Mouse (Mus musculus): ENCODE data around the gene Ppia. TPM values are rescaled to one million over a fixed set of nuclear protein-coding genes. Genes with fewer than 3 reads are reported as not detected.
A peak's percentile ranks its signal among the peaks of the same experiment; 100 is the strongest.
"Not testable (repeated sequence)": the region's sequence is repeated elsewhere in the genome, so short reads cannot be mapped to it uniquely, and the experiment has no call there.

Gene Ppia
- 2,015 and 2,091 TPM in 2 replicates for total RNA-seq (2017)

- peak; percentile 64 for ATAC-seq (replicated peaks; ENCODE audit: low read depth, poor library complexity, severe bottlenecking)
Measured at GRCm38 (mm10) chr11:6414751-6415550, at the start of gene Ppia. Ppia (plus strand) TSS chr11:6415443.

GRCm38 (mm10) chr11:6365885-6366284, 49.4 kb upstream of the Ppia start:
- peak; percentile 100 for ATAC-seq (replicated peaks; ENCODE audit: low read depth, poor library complexity, severe bottlenecking)

GRCm38 (mm10) chr11:6366434-6366833, 48.8 kb upstream of the Ppia start:
- ATAC-seq (replicated peaks; ENCODE audit: low read depth, poor library complexity, severe bottlenecking), result no peak

- no peak for ATAC-seq (replicated peaks; ENCODE audit: low read depth, poor library complexity, severe bottlenecking)
Measured at GRCm38 (mm10) chr11:6367156-6367555, 48.1 kb upstream of the Ppia start.

- ATAC-seq (replicated peaks; ENCODE audit: low read depth, poor library complexity, severe bottlenecking), result not testable (repeated sequence)
Measured at GRCm38 (mm10) chr11:6367986-6368385, 47.3 kb upstream of the Ppia start.

- ATAC-seq (replicated peaks; ENCODE audit: low read depth, poor library complexity, severe bottlenecking), result no peak
Measured at GRCm38 (mm10) chr11:6371376-6372155, 43.7 kb upstream of the Ppia start.

GRCm38 (mm10) chr11:6372784-6373183, 42.5 kb upstream of the Ppia start:
- ATAC-seq (replicated peaks; ENCODE audit: low read depth, poor library complexity, severe bottlenecking), result no peak

- ATAC-seq (replicated peaks; ENCODE audit: low read depth, poor library complexity, severe bottlenecking), result no peak
Measured at GRCm38 (mm10) chr11:6380916-6381315, 34.3 kb upstream of the Ppia start.

- no peak for ATAC-seq (replicated peaks; ENCODE audit: low read depth, poor library complexity, severe bottlenecking)
Measured at GRCm38 (mm10) chr11:6388126-6388725, 27.0 kb upstream of the Ppia start.

- peak; percentile 76 for ATAC-seq (replicated peaks; ENCODE audit: low read depth, poor library complexity, severe bottlenecking)
Measured at GRCm38 (mm10) chr11:6388726-6389413, 26.4 kb upstream of the Ppia start, which contains the start of gene Zmiz2. Zmiz2 (plus strand) TSS chr11:6389074.

GRCm38 (mm10) chr11:6389483-6389921, 25.7 kb upstream of the Ppia start:
- ATAC-seq (replicated peaks; ENCODE audit: low read depth, poor library complexity, severe bottlenecking), result no peak

- no peak for ATAC-seq (replicated peaks; ENCODE audit: low read depth, poor library complexity, severe bottlenecking)
Measured at GRCm38 (mm10) chr11:6390376-6391053, 24.7 kb upstream of the Ppia start.

- ATAC-seq (replicated peaks; ENCODE audit: low read depth, poor library complexity, severe bottlenecking), result peak; percentile 27
Measured at GRCm38 (mm10) chr11:6391516-6392276, 23.5 kb upstream of the Ppia start.

GRCm38 (mm10) chr11:6392857-6393256, 22.4 kb upstream of the Ppia start:
- ATAC-seq (replicated peaks; ENCODE audit: low read depth, poor library complexity, severe bottlenecking), result no peak

- ATAC-seq (replicated peaks; ENCODE audit: low read depth, poor library complexity, severe bottlenecking), result no peak
Measured at GRCm38 (mm10) chr11:6393866-6394265, 21.4 kb upstream of the Ppia start.

GRCm38 (mm10) chr11:6395565-6395964, 19.7 kb upstream of the Ppia start:
- no peak for ATAC-seq (replicated peaks; ENCODE audit: low read depth, poor library complexity, severe bottlenecking)

- no peak for ATAC-seq (replicated peaks; ENCODE audit: low read depth, poor library complexity, severe bottlenecking)
Measured at GRCm38 (mm10) chr11:6398141-6398540, 17.1 kb upstream of the Ppia start.

GRCm38 (mm10) chr11:6402515-6403510, 12.4 kb upstream of the Ppia start:
- peak; percentile 62 for ATAC-seq (replicated peaks; ENCODE audit: low read depth, poor library complexity, severe bottlenecking)

Data from common myeloid progenitor, adult 5-6 weeks (primary cell).